Mouse (Mus musculus) testis, postnatal 10 days (tissue): ENCODE measurements at regions not wholly inside any gene's neighbourhood (a gene's known extent, or its start where the extent isn't known, plus 50 kb on each side); places are given as distances from the start of the nearest gene placed in this dataset.
"Not testable (repeated sequence)": the region's sequence is repeated elsewhere in the genome, so short reads cannot be mapped to it uniquely, and the experiment has no call there.

Experiments
- DNase-seq: peaks from one replicate; pipeline ENCODE4 v3.0.0; 2021; ENCODE audit warnings: low spot score

DNA sequence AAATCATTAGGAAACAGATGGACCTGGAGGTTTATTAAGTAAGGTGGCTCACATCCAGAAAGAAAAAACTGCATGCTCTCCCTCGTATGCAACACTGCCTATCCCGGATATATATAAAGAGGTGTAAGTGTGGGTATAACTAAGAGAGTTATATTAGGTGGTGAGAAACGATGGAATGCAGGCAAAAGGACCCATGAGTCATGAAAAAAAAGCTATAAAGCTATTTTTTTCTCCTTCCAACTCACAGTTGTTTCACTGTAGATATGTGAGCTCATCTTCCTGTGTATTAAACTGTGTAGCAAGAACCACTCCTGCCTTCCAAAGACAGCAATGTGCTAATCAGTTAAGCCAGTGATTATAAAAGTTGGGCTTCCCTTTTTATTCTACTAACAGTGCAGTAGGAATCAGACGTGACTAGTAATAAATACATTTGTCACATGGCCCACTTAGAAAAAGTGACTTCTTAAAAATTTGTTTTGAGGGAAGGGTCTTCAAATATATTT is 51.4 kb upstream of the Bdh1 start:
- DNase-seq = not testable (repeated sequence)

DNA sequence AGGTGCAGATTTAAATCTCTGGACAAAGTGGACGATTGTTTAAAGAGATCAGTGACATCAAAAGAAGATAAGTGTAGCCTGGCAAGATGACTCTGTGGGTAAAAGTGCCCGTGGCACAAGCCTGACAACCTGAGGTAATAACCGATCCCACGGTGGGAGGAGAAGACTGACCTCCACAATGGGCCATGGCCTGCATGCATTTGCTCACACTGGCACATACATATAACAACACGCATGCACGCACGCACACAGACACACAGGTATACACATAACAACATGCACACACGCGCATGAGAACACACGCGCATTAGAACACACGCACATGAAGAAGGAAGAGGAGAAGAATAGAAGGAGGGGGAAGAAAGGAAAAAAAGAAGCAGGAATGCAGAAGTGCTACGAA is 52.2 kb upstream of the Bdh1 start:
- DNase-seq = no peak

DNA sequence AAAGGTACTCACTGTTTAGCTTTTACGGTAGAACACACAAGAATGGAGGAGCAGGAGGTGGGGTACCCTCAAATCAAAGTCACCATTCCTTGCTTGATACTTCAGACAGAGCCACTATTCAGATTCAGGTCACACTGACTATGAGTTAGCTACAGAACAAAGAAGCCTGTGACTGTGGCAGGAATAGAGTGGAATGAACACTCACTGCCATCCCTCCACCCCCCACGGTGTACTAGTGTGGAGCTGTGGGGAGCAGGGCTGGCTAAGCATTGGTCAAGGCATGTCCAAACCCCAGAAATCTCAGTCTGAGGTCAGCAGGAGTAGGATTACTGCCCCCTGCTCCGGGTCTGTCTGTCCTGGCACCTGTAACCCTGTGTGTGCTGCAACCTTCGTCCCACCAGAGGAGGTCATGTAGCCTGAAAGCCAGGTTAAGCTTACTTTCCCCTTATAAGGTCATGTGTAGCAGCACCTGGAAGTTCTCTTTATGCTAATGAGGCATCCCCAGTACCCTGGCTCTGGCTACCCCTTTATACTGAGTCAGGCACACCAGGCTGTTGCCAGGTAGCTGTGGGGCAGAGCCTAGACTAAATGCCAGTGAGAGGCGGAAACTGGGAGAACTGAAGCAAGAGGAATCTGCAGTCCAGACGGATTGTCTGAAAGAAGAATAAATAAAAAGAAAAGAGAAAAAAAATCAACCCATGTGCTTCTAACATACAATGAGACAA is 53.1 kb upstream of the Apod start:
- DNase-seq = no peak

DNA sequence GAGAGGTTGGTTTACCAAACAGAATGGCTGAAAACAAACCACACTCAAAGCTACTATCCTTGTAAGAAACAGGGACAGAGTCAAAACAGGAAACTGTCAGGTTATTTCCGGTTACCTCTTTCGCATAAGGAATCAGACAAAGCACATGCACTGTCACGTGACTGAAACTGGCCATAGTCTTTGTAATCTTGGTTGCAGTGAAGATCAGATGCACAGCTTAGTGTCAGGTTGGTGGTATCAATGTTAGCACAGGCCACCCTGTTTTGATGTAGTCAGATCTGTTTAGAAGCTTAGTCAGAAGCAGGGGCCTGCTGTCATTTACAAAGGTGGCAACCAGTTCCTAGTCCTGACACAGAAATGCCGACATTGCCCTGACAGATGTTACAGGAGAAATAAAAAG is 51.4 kb upstream of the Apod start:
- DNase-seq = no peak

DNA sequence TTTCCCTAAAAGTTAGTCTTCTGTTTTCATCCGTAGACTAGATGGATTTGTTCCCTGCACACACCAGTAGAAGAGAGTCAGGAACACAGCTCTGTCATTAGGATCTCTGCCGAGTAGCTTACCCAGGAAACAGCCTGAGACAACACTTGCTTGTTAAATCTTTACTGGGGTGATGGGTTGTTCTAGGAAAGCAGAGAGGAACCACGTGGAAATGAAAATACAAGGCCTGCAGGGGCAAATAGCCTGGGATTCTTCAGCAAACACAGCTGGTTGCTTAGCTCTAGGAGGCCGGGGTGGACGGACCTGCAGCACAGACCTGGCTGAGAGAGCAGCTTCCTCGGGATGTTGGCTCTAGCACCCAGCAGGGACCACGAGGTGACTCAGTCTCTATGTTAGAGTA is 49.9 kb upstream of the Apod start:
- DNase-seq = peak; percentile 39
